Mouse (Mus musculus) hindbrain, postnatal 0 days (tissue): ENCODE measurements around the gene Cdc6. TPM values are rescaled to one million over a fixed set of nuclear protein-coding genes. Genes with fewer than 3 reads are reported as not detected.
A peak's percentile ranks its signal among the peaks of the same experiment; 100 is the strongest.

Experiments
- ATAC-seq: fragments of 200-750 bp; cut with Nextera tagmentation; 2 replicates; pipeline ENCODE4 v1.8.0; 2017; ENCODE audit warnings: mild to moderate bottlenecking, moderate TSS enrichment, moderate library complexity
- DNase-seq: peaks from one replicate; pipeline ENCODE4 v3.0.0-alpha.2; 2015; ENCODE audit warnings: low spot score
- H3K27ac ChIP-seq: fragments of 300-500 bp; sonication (generic); 2 replicates; pipeline ENCODE4 v1.5.1; 2014; ENCODE audit warnings: mild to moderate bottlenecking
- H3K27me3 ChIP-seq: fragments of 300-500 bp; sonication (generic); 2 replicates; pipeline ENCODE4 v1.6.1; 2014; ENCODE audit warnings: low read length, mixed read lengths; ENCODE audit not compliant: insufficient read depth
- H3K36me3 ChIP-seq: fragments of 300-500 bp; sonication (generic); 2 replicates; pipeline ENCODE4 v1.6.1; 2014; ENCODE audit warnings: low read length, mixed read lengths; ENCODE audit not compliant: insufficient read depth
- H3K4me1 ChIP-seq: fragments of 300-500 bp; sonication (generic); 2 replicates; pipeline ENCODE4 v1.6.1; 2014; ENCODE audit warnings: antibody characterized with exemption, low read length, mixed read lengths; ENCODE audit not compliant: insufficient read depth
- H3K4me2 ChIP-seq: fragments of 300-500 bp; sonication (generic); 2 replicates; pipeline ENCODE4 v1.6.1; 2014; ENCODE audit warnings: low read depth, mild to moderate bottlenecking, low read length, moderate library complexity, mixed read lengths
- H3K4me3 ChIP-seq: fragments of 300-500 bp; sonication (generic); 2 replicates; pipeline ENCODE4 v1.5.1; 2014; ENCODE audit warnings: low read length
- H3K9ac ChIP-seq: fragments of 300-500 bp; sonication (generic); replicated peaks from 2 replicates; pipeline ENCODE4 v1.6.1; 2014; ENCODE audit warnings: mild to moderate bottlenecking, low read length, moderate library complexity, mixed read lengths
- H3K9me3 ChIP-seq: fragments of 300-500 bp; sonication (generic); 2 replicates; pipeline ENCODE4 v1.6.1; 2016; ENCODE audit warnings: low read length, mixed read lengths
- CTCF ChIP-seq: IDR thresholded peaks from 2 replicates; pipeline ENCODE4 v1.5.1; 2016; ENCODE audit warnings: antibody characterized with exemption, control low read depth, low read depth
- WGBS: fragments of 180-500 bp; shearing (Covaris S2); extraction: QIAGEN DNeasy Blood & Tissue Kit; methylation state at CpG from one replicate; pipeline ENCODE4 v1.1.7; 2014; 5-methylcytosine and 5-hydroxymethylcytosine counted together
- polyA plus RNA-seq: library from polyadenylated mRNA; unstranded; fragments of >200 nt; fragmentation: Nextera tagmentation; extraction: Ambion mirVana; gene quantifications from 2 replicates; pipeline ENCODE4 v1.2.1, GENCODE M21; 2015
- total RNA-seq: library from RNA; depleted of rRNA; stranded (reverse); fragments of >200 nt; gene quantifications from 2 replicates; pipeline ENCODE4 v1.2.3, GENCODE M21; 2014

Cdc6 gene
- total and polyA plus RNA-seq, 2 experiments from 2014 or later: 2.5 to 3.0 TPM

GRCm38 (mm10) chr11:98925265-98925721, 17.7 kb downstream of the Cdc6 start:
- ATAC-seq: peak; percentile 3; the same call in 1 of the 2 replicates

GRCm38 (mm10) chr11:98925868-98926311, 18.3 kb downstream of the Cdc6 start:
- DNase-seq (peak; percentile 68), ATAC-seq (0 out of 2 replicates have a peak, but pooled peaks have one; percentile 6)
- Histone ChIP-seq H3K27ac (peak overlapping the region; percentile 64), H3K36me3 (no peaks in the 10 kb centered on the region), H3K4me3 (no peak overlapping the region), H3K9me3 (no peaks in the 10 kb centered on the region), H3K4me1 (peaks cover 40% of the 10 kb centered on the region), H3K27me3 (no peaks in the 10 kb centered on the region), H3K9ac (no peak overlapping the region), H3K4me2 (peak overlapping the region; percentile 21)
- WGBS: 15% methylated on average over 10 of the region's 12 CpGs
- no peak for TF ChIP-seq CTCF

More at GRCm38 (mm10) chr11:98925265-98925721, 17.7 kb downstream of the Cdc6 start:
- peak; percentile 83 for DNase-seq
- peak overlapping the region; percentile 21; the same call in 1 of the 2 replicates for H3K4me2 ChIP-seq
- H3K4me3 ChIP-seq: no peak overlapping the region
- peak overlapping the region; percentile 64 for H3K27ac ChIP-seq
- 7% methylated on average over 10 of the region's 10 CpGs for WGBS
- no peaks in the 10 kb centered on the region for H3K27me3 ChIP-seq
- H3K36me3 ChIP-seq: no peaks in the 10 kb centered on the region
- no peaks in the 10 kb centered on the region for H3K9me3 ChIP-seq
- H3K9ac ChIP-seq: no peak overlapping the region
- TF ChIP-seq CTCF: no peak
- peaks cover 34% of the 10 kb centered on the region for H3K4me1 ChIP-seq

- H3K9me3 ChIP-seq: no peaks in the 10 kb centered on the region
- H3K36me3 ChIP-seq: no peaks in the 10 kb centered on the region
- TF ChIP-seq CTCF: no peak
- H3K4me3 ChIP-seq: no peak overlapping the region
- ATAC-seq (no peak), DNase-seq (no peak)
- H3K27ac ChIP-seq: no peak overlapping the region
- no peak overlapping the region for H3K4me2 ChIP-seq
- H3K9ac ChIP-seq: no peak overlapping the region
- H3K4me1 ChIP-seq: peaks cover 43% of the 10 kb centered on the region
- H3K27me3 ChIP-seq: no peaks in the 10 kb centered on the region
- WGBS: 78% methylated on average over 7 of the region's 7 CpGs
These were observed 19.0 kb downstream of the Cdc6 start for GRCm38 (mm10) chr11:98926553-98926952.

- Histone ChIP-seq H3K4me3 (peak within 1 kb of the TSS; percentile 55), H3K9ac (peak within 1 kb of the TSS; percentile 55), H3K4me2 (peak within 1 kb of the TSS; percentile 60), H3K27me3 (no peaks in the 10 kb centered on the region), H3K36me3 (no peaks in the 10 kb centered on the region), H3K9me3 (no peaks in the 10 kb centered on the region), H3K27ac (peak within 1 kb of the TSS; percentile 64; the same call in 1 of the 2 replicates), H3K4me1 (peaks cover 53% of the 10 kb centered on the region)
- DNase-seq: peak; percentile 71
- 0 out of 2 replicates have a peak, but pooled peaks have one; percentile 3 for ATAC-seq
- no peak for TF ChIP-seq CTCF
- WGBS: 13% methylated on average over 21 of the region's 21 CpGs
These were observed 20.0 kb downstream of the Cdc6 start, which contains the start of gene Rara for GRCm38 (mm10) chr11:98927438-98928076. Gene Rara (plus strand): TSS chr11:98927818.

GRCm38 (mm10) chr11:98928186-98928893, 20.7 kb downstream of the Cdc6 start:
- Histone ChIP-seq H3K4me3 (peak overlapping the region; percentile 55), H3K27me3 (no peaks in the 10 kb centered on the region), H3K27ac (peak overlapping the region; percentile 64; the same call in 1 of the 2 replicates), H3K4me2 (peak overlapping the region; percentile 60), H3K4me1 (peaks cover 58% of the 10 kb centered on the region), H3K36me3 (no peaks in the 10 kb centered on the region), H3K9ac (peak overlapping the region; percentile 55), H3K9me3 (no peaks in the 10 kb centered on the region)
- ATAC-seq: 0 out of 2 replicates have a peak, but pooled peaks have one; percentile 13
- WGBS: 10% methylated on average over 12 of the region's 12 CpGs
- no peak for TF ChIP-seq CTCF
- peak; percentile 50 for DNase-seq

GRCm38 (mm10) chr11:98929503-98929902, 21.9 kb downstream of the Cdc6 start:
- TF ChIP-seq CTCF: no peak
- Histone ChIP-seq H3K27me3 (no peaks in the 10 kb centered on the region), H3K4me2 (peak overlapping the region; percentile 60), H3K4me1 (peaks cover 58% of the 10 kb centered on the region), H3K4me3 (peak overlapping the region; percentile 10; the same call in 1 of the 2 replicates), H3K9ac (peak overlapping the region; percentile 40), H3K9me3 (no peaks in the 10 kb centered on the region), H3K27ac (peak overlapping the region; percentile 64), H3K36me3 (no peaks in the 10 kb centered on the region)
- no peak for ATAC-seq
- peak; percentile 57 for DNase-seq
- 7% methylated on average over 9 of the region's 9 CpGs for WGBS
